Mouse (Mus musculus) adrenal gland (tissue): ENCODE data around the gene Syt6.

Experiments
- intact Hi-C: fragments of 180-260 bp; cut with DNase I; formaldehyde crosslinking; loops from one replicate; pipeline ENCODE4 v1.15.1; 2025

The Syt6 gene

GRCm38 (mm10) chr3:103597586-103597985 is 22.6 kb downstream of the Syt6 start:
- intact Hi-C loops: no loop called here

GRCm38 (mm10) chr3:103601011-103601410 is 26.0 kb downstream of the Syt6 start:
- intact Hi-C loops: no loop called here

GRCm38 (mm10) chr3:103601561-103601960 is 26.5 kb downstream of the Syt6 start:
- intact Hi-C loops: no loop called here

GRCm38 (mm10) chr3:103606045-103606597 is 31.1 kb downstream of the Syt6 start:
- intact Hi-C loops: no loop called here

GRCm38 (mm10) chr3:103606660-103607595 is 31.9 kb downstream of the Syt6 start:
- intact Hi-C loops: no loop called here

GRCm38 (mm10) chr3:103610231-103610630 is 35.2 kb downstream of the Syt6 start:
- intact Hi-C loops: no loop called here

- intact Hi-C loops: no loop called here
Observed at GRCm38 (mm10) chr3:103612636-103613355, 37.8 kb downstream of the Syt6 start.

- intact Hi-C loops: no loop called here
Observed at GRCm38 (mm10) chr3:103615621-103616020, 40.6 kb downstream of the Syt6 start.

- intact Hi-C loops: no loop called here
Observed at GRCm38 (mm10) chr3:103616981-103617380, 42.0 kb downstream of the Syt6 start.

GRCm38 (mm10) chr3:103620101-103620500 is 45.1 kb downstream of the Syt6 start:
- intact Hi-C loops: no loop called here

GRCm38 (mm10) chr3:103623893-103624470 is 49.0 kb downstream of the Syt6 start:
- intact Hi-C loops: no loop called here

GRCm38 (mm10) chr3:103624591-103625051 is 49.6 kb downstream of the Syt6 start:
- intact Hi-C loops: no loop called here

GRCm38 (mm10) chr3:103625169-103625568 is 50.1 kb downstream of the Syt6 start:
- intact Hi-C loops: no loop called here

GRCm38 (mm10) chr3:103626481-103626880 is 51.5 kb downstream of the Syt6 start:
- intact Hi-C loops: no loop called here

- intact Hi-C loops: no loop called here
Observed at GRCm38 (mm10) chr3:103627661-103628060, 52.6 kb downstream of the Syt6 start.

GRCm38 (mm10) chr3:103633124-103633523 is 58.1 kb downstream of the Syt6 start:
- intact Hi-C loops: no loop called here

GRCm38 (mm10) chr3:103633831-103634230 is 58.8 kb downstream of the Syt6 start:
- intact Hi-C loops: no loop called here

GRCm38 (mm10) chr3:103634256-103634655 is 59.2 kb downstream of the Syt6 start:
- intact Hi-C loops: no loop called here

GRCm38 (mm10) chr3:103637641-103638040 is 62.6 kb downstream of the Syt6 start:
- intact Hi-C loops: no loop called here

- intact Hi-C loops: no loop called here
Observed at GRCm38 (mm10) chr3:103640226-103640803, 65.3 kb downstream of the Syt6 start.

- intact Hi-C loops: no loop called here
Observed at GRCm38 (mm10) chr3:103641301-103641700, 66.3 kb downstream of the Syt6 start.
